Mouse (Mus musculus): ENCODE data around the gene Prr15l. TPM values are rescaled to one million over a fixed set of nuclear protein-coding genes. Genes with fewer than 3 reads are reported as not detected.

Prr15l gene
- polyA plus RNA-seq, 1 experiment from 2014 or later, result 116 TPM

Other genes starting within 250 kb of the Prr15l start
- 11.8 and 13.1 TPM in 2 replicates for gene Snx11, start 150.5 kb upstream of the Prr15l start, polyA plus RNA-seq (2015; fragmentation: Nextera tagmentation; extraction: Ambion mirVana)
- gene Cbx1, start 139.0 kb upstream of the Prr15l start, polyA plus RNA-seq (2015; fragmentation: Nextera tagmentation; extraction: Ambion mirVana), result 65.1 and 74.5 TPM in 2 replicates
- 51.7 and 52.5 TPM in 2 replicates for gene Nfe2l1, start 98.1 kb upstream of the Prr15l start, polyA plus RNA-seq (2015; fragmentation: Nextera tagmentation; extraction: Ambion mirVana)
- gene Copz2, start 78.2 kb upstream of the Prr15l start, polyA plus RNA-seq (2015; fragmentation: Nextera tagmentation; extraction: Ambion mirVana), result 76.6 and 81.4 TPM in 2 replicates
- gene Cdk5rap3, start 11.6 kb upstream of the Prr15l start, polyA plus RNA-seq (2015; fragmentation: Nextera tagmentation; extraction: Ambion mirVana), result 68.1 and 70.1 TPM in 2 replicates
- gene Pnpo, start 15.9 kb downstream of the Prr15l start, polyA plus RNA-seq (2015; fragmentation: Nextera tagmentation; extraction: Ambion mirVana), result 125 and 141 TPM in 2 replicates
- gene Sp2, start 54.9 kb downstream of the Prr15l start, polyA plus RNA-seq (2015; fragmentation: Nextera tagmentation; extraction: Ambion mirVana), result 13.2 and 13.8 TPM in 2 replicates
- gene Sp6, start 85.3 kb downstream of the Prr15l start, polyA plus RNA-seq (2015; fragmentation: Nextera tagmentation; extraction: Ambion mirVana), result not detected in 2 replicates
- 25.5 and 26.9 TPM in 2 replicates for gene Scrn2, start 101.8 kb downstream of the Prr15l start, polyA plus RNA-seq (2015; fragmentation: Nextera tagmentation; extraction: Ambion mirVana)
- gene Lrrc46, start 113.3 kb downstream of the Prr15l start, polyA plus RNA-seq (2015; fragmentation: Nextera tagmentation; extraction: Ambion mirVana), result 0.29 and 0.37 TPM in 2 replicates
- gene Mrpl10, start 113.5 kb downstream of the Prr15l start, polyA plus RNA-seq (2015; fragmentation: Nextera tagmentation; extraction: Ambion mirVana), result 85.4 and 93.0 TPM in 2 replicates
- gene Osbpl7, start 122.5 kb downstream of the Prr15l start, polyA plus RNA-seq (2015; fragmentation: Nextera tagmentation; extraction: Ambion mirVana), result 12.4 and 12.6 TPM in 2 replicates
- gene Tbx21, start 187.2 kb downstream of the Prr15l start, polyA plus RNA-seq (2015; fragmentation: Nextera tagmentation; extraction: Ambion mirVana), result 0.17 and 0.27 TPM in 2 replicates
- 2.0 TPM in 2 replicates for gene Tbkbp1, start 223.4 kb downstream of the Prr15l start, polyA plus RNA-seq (2015; fragmentation: Nextera tagmentation; extraction: Ambion mirVana)

All from intestine, embryonic 16.5 days (tissue).